Mouse (Mus musculus): ENCODE measurements around the gene Serpina5. TPM values are rescaled to one million over a fixed set of nuclear protein-coding genes. Genes with fewer than 3 reads are reported as not detected.

Serpina5 gene
- polyA plus RNA-seq (2015; fragmentation: Nextera tagmentation; extraction: Ambion mirVana) = not detected in 2 replicates

- Histone ChIP-seq H3K9me3 (no peaks in the 10 kb centered on the region), H3K4me1 (replicated peaks) (no peaks in the 10 kb centered on the region), H3K4me3 (no peak within 1 kb of the TSS), H3K9ac (no peak within 1 kb of the TSS), H3K27ac (replicated peaks) (no peak within 1 kb of the TSS), H3K27me3 (no peaks in the 10 kb centered on the region), H3K36me3 (no peaks in the 10 kb centered on the region), H3K4me2 (no peak within 1 kb of the TSS)
- WGBS = 92% methylated on average over 6 of the region's 6 CpGs
- ATAC-seq (ENCODE audit: low FRiP score, low read depth) = no peak
Observed at GRCm38 (mm10) chr12:104100768-104101167, at the start of gene Serpina5. Gene Serpina5 (plus strand): TSS chr12:104101113.

GRCm38 (mm10) chr12:104053995-104054394, 46.9 kb upstream of the Serpina5 start:
- ATAC-seq (ENCODE audit: low FRiP score, low read depth) = no peak
- Histone ChIP-seq H3K9ac (no peak overlapping the region), H3K36me3 (no peaks in the 10 kb centered on the region), H3K27me3 (no peaks in the 10 kb centered on the region), H3K4me1 (replicated peaks) (no peaks in the 10 kb centered on the region; the same call in 1 of the 2 replicates), H3K9me3 (no peaks in the 10 kb centered on the region), H3K27ac (replicated peaks) (no peak overlapping the region), H3K4me3 (no peak overlapping the region), H3K4me2 (no peak overlapping the region)
- WGBS = 50% methylated on average over 1 of the region's 1 CpGs

DNA sequence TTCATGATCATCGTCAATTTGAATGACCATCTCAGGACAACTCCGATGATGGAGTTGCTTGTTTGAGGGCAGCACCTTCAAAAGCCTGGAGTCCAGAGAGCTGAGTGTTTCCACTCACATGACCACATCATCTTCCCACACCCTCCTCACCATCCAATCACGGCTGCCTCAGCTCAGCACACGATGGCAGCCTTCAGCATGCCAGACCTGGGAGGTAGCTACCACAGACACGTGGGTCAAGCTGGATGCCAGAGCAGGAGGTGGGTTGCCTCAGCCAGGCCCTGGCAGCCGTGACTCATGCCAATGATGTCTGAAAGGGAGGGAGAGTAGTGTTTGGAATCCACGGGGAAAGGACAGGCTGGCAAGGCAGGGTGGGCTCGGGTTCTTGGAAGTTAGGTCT, 45.2 kb upstream of the Serpina5 start:
- H3K36me3 ChIP-seq = no peaks in the 10 kb centered on the region

GRCm38 (mm10) chr12:104057050-104057449, 43.9 kb upstream of the Serpina5 start:
- 60% methylated on average over 4 of the region's 4 CpGs for WGBS
- Histone ChIP-seq H3K27ac (replicated peaks) (no peak overlapping the region), H3K9me3 (no peaks in the 10 kb centered on the region), H3K36me3 (no peaks in the 10 kb centered on the region), H3K27me3 (no peaks in the 10 kb centered on the region), H3K4me2 (no peak overlapping the region), H3K4me3 (no peak overlapping the region), H3K4me1 (replicated peaks) (no peaks in the 10 kb centered on the region; the same call in 1 of the 2 replicates), H3K9ac (no peak overlapping the region)
- no peak for ATAC-seq (ENCODE audit: low FRiP score, low read depth)

More for the DNA sequence above, 45.2 kb upstream of the Serpina5 start:
- H3K27ac ChIP-seq (replicated peaks) = no peak overlapping the region
- no peaks in the 10 kb centered on the region; the same call in 1 of the 2 replicates for H3K4me1 ChIP-seq (replicated peaks)
- no peaks in the 10 kb centered on the region for H3K27me3 ChIP-seq
- no peaks in the 10 kb centered on the region for H3K9me3 ChIP-seq
- no peak overlapping the region for H3K4me2 ChIP-seq
- no peak overlapping the region for H3K4me3 ChIP-seq
- WGBS = 82% methylated on average over 8 of the region's 8 CpGs
- no peak overlapping the region for H3K9ac ChIP-seq
- ATAC-seq (ENCODE audit: low FRiP score, low read depth) = no peak

DNA sequence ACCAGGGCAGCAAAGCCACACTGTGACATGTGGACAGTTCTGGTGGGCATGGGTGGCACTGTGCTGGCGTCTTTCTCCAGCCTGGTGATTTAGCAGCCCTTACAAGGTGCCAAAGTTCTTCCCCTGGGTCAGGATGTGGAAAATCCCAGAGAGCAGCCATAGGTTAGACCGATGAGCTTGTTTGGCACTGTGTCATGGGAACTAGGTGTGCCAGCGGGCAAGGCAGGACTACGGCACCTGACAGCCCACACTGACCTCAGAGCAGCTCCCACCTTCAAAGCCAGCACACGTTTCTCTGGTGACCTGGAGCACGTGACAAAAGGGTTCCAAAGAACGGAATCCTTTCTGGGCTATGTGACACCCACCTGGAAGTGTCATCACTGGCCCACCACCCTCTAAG, 43.4 kb upstream of the Serpina5 start:
- Histone ChIP-seq H3K4me1 (replicated peaks) (no peaks in the 10 kb centered on the region; the same call in 1 of the 2 replicates), H3K4me2 (no peak overlapping the region), H3K27me3 (no peaks in the 10 kb centered on the region), H3K9ac (no peak overlapping the region), H3K36me3 (no peaks in the 10 kb centered on the region), H3K27ac (replicated peaks) (no peak overlapping the region), H3K4me3 (no peak overlapping the region), H3K9me3 (no peaks in the 10 kb centered on the region)
- no peak for ATAC-seq (ENCODE audit: low FRiP score, low read depth)
- 83% methylated on average over 7 of the region's 7 CpGs for WGBS

- WGBS = 85% methylated on average over 6 of the region's 6 CpGs
- ATAC-seq (ENCODE audit: low FRiP score, low read depth) = no peak
- Histone ChIP-seq H3K36me3 (no peaks in the 10 kb centered on the region), H3K9ac (no peak overlapping the region), H3K4me1 (replicated peaks) (no peaks in the 10 kb centered on the region; the same call in 1 of the 2 replicates), H3K27ac (replicated peaks) (no peak overlapping the region), H3K4me3 (no peak overlapping the region), H3K4me2 (no peak overlapping the region), H3K27me3 (no peaks in the 10 kb centered on the region), H3K9me3 (no peaks in the 10 kb centered on the region)
Observed at GRCm38 (mm10) chr12:104060126-104060525, 40.8 kb upstream of the Serpina5 start.

DNA sequence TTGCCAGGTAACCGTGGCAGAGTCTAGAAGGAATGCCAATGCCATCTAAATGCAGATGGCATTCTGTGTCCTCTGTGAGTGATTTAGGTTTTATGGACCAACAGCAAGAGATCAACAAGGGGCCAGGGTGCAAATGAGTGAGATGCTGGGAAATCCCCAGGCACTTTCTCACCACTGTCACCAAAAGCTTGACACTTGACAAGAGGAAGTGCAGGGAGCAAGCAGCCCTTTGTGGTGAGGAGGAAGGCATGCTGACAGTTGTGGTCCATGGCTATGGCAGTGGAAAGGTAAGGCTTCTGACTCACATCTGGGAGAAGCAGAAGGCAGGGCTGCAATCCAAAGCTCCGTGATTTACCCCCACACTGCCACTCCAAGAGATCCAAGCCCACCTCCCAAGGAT, 39.1 kb upstream of the Serpina5 start:
- 58% methylated on average over 2 of the region's 2 CpGs for WGBS
- no peak overlapping the region for H3K4me3 ChIP-seq

DNA sequence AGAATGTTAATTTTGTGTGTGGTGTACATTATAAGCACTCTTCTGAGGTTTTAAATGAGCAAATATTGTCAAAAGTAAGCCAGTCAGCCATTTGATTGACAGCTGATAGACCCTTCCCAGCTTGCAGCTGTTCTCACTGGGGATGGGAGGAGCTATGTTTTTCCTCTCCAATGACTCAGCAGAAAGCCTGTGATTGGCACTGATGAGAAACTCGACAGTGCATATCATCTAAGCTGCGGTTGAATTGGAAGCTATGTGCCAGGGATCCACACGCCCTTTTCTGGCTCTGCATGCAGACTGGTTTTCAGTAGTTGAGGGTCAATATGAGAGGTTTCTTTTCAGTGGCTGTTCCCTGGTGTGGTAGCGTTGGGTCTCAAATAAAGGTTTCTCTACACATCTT, 36.4 kb upstream of the Serpina5 start:
- Histone ChIP-seq H3K4me1 (replicated peaks) (no peaks in the 10 kb centered on the region), H3K27ac (replicated peaks) (no peak overlapping the region), H3K4me3 (no peak overlapping the region), H3K27me3 (no peaks in the 10 kb centered on the region), H3K9me3 (no peaks in the 10 kb centered on the region), H3K4me2 (no peak overlapping the region), H3K36me3 (no peaks in the 10 kb centered on the region), H3K9ac (no peak overlapping the region)
- WGBS = 44% methylated on average over 4 of the region's 4 CpGs
- no peak for ATAC-seq (ENCODE audit: low FRiP score, low read depth)

More for the DNA sequence above, 39.1 kb upstream of the Serpina5 start:
- no peaks in the 10 kb centered on the region for H3K9me3 ChIP-seq
- H3K27ac ChIP-seq (replicated peaks) = no peak overlapping the region
- H3K4me2 ChIP-seq = no peak overlapping the region
- ATAC-seq (ENCODE audit: low FRiP score, low read depth) = no peak
- no peak overlapping the region for H3K9ac ChIP-seq
- no peaks in the 10 kb centered on the region for H3K27me3 ChIP-seq
- H3K36me3 ChIP-seq = no peaks in the 10 kb centered on the region
- no peaks in the 10 kb centered on the region; the same call in 1 of the 2 replicates for H3K4me1 ChIP-seq (replicated peaks)

DNA sequence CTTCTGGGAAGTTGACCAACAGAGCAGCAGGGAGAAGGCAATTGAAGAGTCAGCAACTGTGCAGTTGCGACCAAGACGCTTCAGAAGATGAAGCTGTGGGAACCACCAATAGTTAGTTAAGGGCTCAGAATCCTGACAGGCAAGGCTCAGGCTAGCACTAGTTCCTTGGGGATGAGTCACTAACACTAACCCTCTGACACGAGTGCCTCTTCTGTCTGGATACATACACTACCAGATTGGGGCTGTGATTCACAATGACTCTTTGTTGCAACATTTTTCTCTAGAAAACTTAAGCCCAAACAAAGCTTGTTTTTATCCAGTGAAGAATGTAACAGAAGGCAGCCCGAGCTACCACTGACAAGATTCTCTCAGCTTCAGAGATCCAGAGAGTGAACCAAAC, 35.9 kb upstream of the Serpina5 start:
- ATAC-seq (ENCODE audit: low FRiP score, low read depth) = no peak
- no peak overlapping the region for H3K9ac ChIP-seq
- H3K9me3 ChIP-seq = no peaks in the 10 kb centered on the region
- H3K27me3 ChIP-seq = no peaks in the 10 kb centered on the region
- no peaks in the 10 kb centered on the region for H3K4me1 ChIP-seq (replicated peaks)
- H3K4me3 ChIP-seq = no peak overlapping the region
- no peak overlapping the region for H3K4me2 ChIP-seq
- no peak overlapping the region for H3K27ac ChIP-seq (replicated peaks)
- WGBS = 87% methylated on average over 4 of the region's 4 CpGs
- H3K36me3 ChIP-seq = no peaks in the 10 kb centered on the region

DNA sequence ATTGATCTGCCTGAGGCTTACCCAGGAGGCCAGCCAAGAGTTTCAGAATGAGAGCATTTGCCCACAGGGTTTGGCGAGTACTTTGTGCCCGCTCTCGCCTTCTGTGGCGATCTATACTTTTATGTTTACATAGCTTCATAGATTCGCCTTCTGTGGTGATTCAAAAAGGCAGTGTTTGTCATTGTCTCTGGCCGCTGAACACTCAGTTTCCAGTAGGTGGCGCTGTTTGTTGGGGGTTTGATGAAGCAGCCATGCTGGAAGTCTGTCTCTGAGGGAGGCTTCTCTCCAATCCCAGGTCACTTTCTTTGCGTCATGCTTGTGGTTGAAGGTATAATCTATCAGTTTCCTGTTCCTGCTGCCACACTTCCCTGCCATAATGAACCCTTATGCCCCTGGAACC, 34.7 kb upstream of the Serpina5 start:
- Histone ChIP-seq H3K4me1 (replicated peaks) (no peaks in the 10 kb centered on the region), H3K9me3 (no peaks in the 10 kb centered on the region)

GRCm38 (mm10) chr12:104067549-104067948, 33.4 kb upstream of the Serpina5 start:
- Histone ChIP-seq H3K27ac (replicated peaks) (peak overlapping the region; percentile 65), H3K27me3 (no peaks in the 10 kb centered on the region), H3K9me3 (no peaks in the 10 kb centered on the region), H3K4me3 (peak overlapping the region; percentile 31), H3K4me2 (peak overlapping the region; percentile 51), H3K4me1 (replicated peaks) (no peaks in the 10 kb centered on the region), H3K9ac (peak overlapping the region; percentile 35; the same call in 1 of the 2 replicates), H3K36me3 (no peaks in the 10 kb centered on the region)
- peak; percentile 81 for ATAC-seq (ENCODE audit: low FRiP score, low read depth)
- WGBS = 24% methylated on average over 4 of the region's 4 CpGs

More for the DNA sequence above, 34.7 kb upstream of the Serpina5 start:
- no peak overlapping the region for H3K4me2 ChIP-seq
- H3K27ac ChIP-seq (replicated peaks) = no peak overlapping the region
- no peak overlapping the region for H3K4me3 ChIP-seq
- WGBS = 29% methylated on average over 8 of the region's 8 CpGs
- H3K9ac ChIP-seq = no peak overlapping the region
- no peak for ATAC-seq (ENCODE audit: low FRiP score, low read depth)
- H3K36me3 ChIP-seq = no peaks in the 10 kb centered on the region
- H3K27me3 ChIP-seq = no peaks in the 10 kb centered on the region

- WGBS = 10% methylated on average over 2 of the region's 2 CpGs
- Histone ChIP-seq H3K27ac (replicated peaks) (no peak overlapping the region), H3K4me1 (replicated peaks) (no peaks in the 10 kb centered on the region), H3K9ac (no peak overlapping the region), H3K27me3 (no peaks in the 10 kb centered on the region), H3K4me2 (no peak overlapping the region), H3K36me3 (no peaks in the 10 kb centered on the region), H3K4me3 (no peak overlapping the region), H3K9me3 (no peaks in the 10 kb centered on the region)
- peak; percentile 71 for ATAC-seq (ENCODE audit: low FRiP score, low read depth)
Observed at GRCm38 (mm10) chr12:104069620-104070019, 31.3 kb upstream of the Serpina5 start.

DNA sequence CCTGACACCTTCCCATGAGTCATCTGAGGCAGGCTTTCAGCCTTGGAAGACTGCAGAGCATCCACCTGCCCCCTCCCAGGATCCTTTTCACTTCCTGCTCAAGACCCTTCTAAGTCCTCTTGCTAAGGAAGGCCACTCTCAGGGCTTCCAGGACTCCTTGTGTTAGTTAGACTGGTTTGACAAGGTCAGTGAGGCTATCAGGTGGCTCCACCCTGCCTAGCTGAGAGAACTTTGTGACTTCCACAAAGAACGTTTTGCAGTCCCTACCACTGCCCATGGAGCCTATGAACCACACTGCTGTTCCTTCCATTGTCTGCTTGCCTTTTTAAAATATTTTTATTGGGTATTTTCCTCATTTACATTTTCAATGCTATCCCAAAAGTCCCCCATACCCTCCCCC, 29.2 kb upstream of the Serpina5 start:
- ATAC-seq (ENCODE audit: low FRiP score, low read depth) = no peak
- Histone ChIP-seq H3K4me3 (no peak overlapping the region), H3K4me1 (replicated peaks) (no peaks in the 10 kb centered on the region), H3K27me3 (no peaks in the 10 kb centered on the region), H3K9ac (no peak overlapping the region), H3K27ac (replicated peaks) (no peak overlapping the region), H3K9me3 (no peaks in the 10 kb centered on the region), H3K4me2 (no peak overlapping the region), H3K36me3 (no peaks in the 10 kb centered on the region)
- WGBS = 58% methylated on average over 1 of the region's 1 CpGs
